Mouse (Mus musculus) lung, postnatal 0 days (tissue): ENCODE data around the gene Krt36.

Source experiments
- CTCF ChIP-seq: IDR thresholded peaks from 2 replicates; pipeline ENCODE4 v1.5.1; 2016; ENCODE audit warnings: antibody characterized with exemption, mild to moderate bottlenecking
- EP300 ChIP-seq: IDR thresholded peaks from 2 replicates; pipeline ENCODE4 v1.6.1; 2016; ENCODE audit warnings: antibody characterized with exemption, mild to moderate bottlenecking, control low read depth

GRCm38 (mm10) chr11:100124901-100125300 is 19.5 kb upstream of the Krt36 start:
- TF ChIP-seq CTCF (no peak), EP300 (no peak)
